Mouse (Mus musculus): ENCODE data around the gene Ranbp3. TPM values are rescaled to one million over a fixed set of nuclear protein-coding genes. Genes with fewer than 3 reads are reported as not detected.

Ranbp3 gene
- total and polyA plus RNA-seq, 3 experiments = 77.9 to 86.0 (median 79.5) TPM

DNA sequence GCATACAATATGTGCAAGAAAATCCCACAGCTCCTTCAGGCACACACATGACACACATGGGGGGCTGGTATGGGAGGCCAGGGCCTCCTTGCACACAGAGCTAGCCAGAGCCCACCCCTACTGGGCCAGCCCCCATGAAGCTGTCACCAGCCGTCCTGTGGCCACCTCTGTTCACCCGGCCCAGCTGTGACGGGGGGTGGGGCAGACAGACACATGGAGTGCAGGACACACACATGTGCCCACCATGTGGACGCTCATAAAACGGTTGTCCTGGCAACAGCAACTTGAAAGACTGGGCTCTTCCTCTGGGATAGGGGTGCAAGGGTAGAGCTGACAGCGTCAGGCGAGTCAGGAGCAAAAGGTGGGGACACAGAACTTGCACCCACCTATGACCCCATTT, 86.2 kb downstream of the Ranbp3 start:
- Histone ChIP-seq H3K4me2 (ENCODE audit: insufficient read depth, low read depth, poor library complexity, severe bottlenecking) (no peak overlapping the region), H3K4me1 (ENCODE audit: control insufficient read depth in 1 of 2, insufficient read depth in 2 of 2) (peaks cover 3 to 36% of the 10 kb centered on the region in 2 experiments; a peak in 3 of 4 replicates), H3K27ac (ENCODE audit: insufficient read depth, low read depth) (no peak overlapping the region), H3K4me3 (replicated peaks in 1 of 3; ENCODE audit: low read depth in 2 of 3, low read length in 2 of 3, poor library complexity in 1 of 3) (no peak overlapping the region), H3K36me3 (replicated peaks in 1 of 2; ENCODE audit: control insufficient read depth in 1 of 2, insufficient read depth in 1 of 2, low read length in 1 of 2) (no peaks in the 10 kb centered on the region), H3K79me2 (replicated peaks; ENCODE audit: control insufficient read depth, extremely low read depth, insufficient read depth, poor library complexity, severe bottlenecking) (no peaks in the 10 kb centered on the region), H3K9ac (ENCODE audit: insufficient read depth, low read depth) (no peak overlapping the region), H3K9me3 (replicated peaks; ENCODE audit: low read length) (peaks cover 7% of the 10 kb centered on the region), H3K27me3 (replicated peaks) (peaks cover 64% of the 10 kb centered on the region)
- dilution Hi-C loops (cut with MboI; ENCODE audit: extremely low pct_ligation_motif_present, extremely low pct_unique_long_range_greater_than_20kb, low sequenced_read_pairs) (no loop called here), in situ Hi-C loops (cut with MboI; ENCODE audit: low pct_ligation_motif_present, low pct_unique_long_range_greater_than_20kb, low sequenced_read_pairs) (no loop called here)
- DNase-seq (ENCODE audit: extremely low read depth) = no peak
- TF ChIP-seq IRF4 (IDR thresholded peaks at IDR 0.05; ENCODE audit: low read depth, low read length) (no peak), ZNF384 (IDR thresholded peaks at IDR 0.05; ENCODE audit: low read depth, low read length) (no peak), USF2 (conservative IDR thresholded peaks at IDR 0.05; ENCODE audit: low read depth, low read length) (no peak), ZC3H11A (IDR thresholded peaks at IDR 0.05; ENCODE audit: low read depth, low read length) (no peak), ZKSCAN1 (IDR thresholded peaks at IDR 0.05; ENCODE audit: borderline replicate concordance, low read depth, low read length) (no peak), ZMIZ1 (IDR thresholded peaks at IDR 0.05; ENCODE audit: low read depth, low read length) (no peak), NELFE (IDR thresholded peaks at IDR 0.05; ENCODE audit: low read depth, low read length) (no peak), POLR2AphosphoS2 (IDR thresholded peaks at IDR 0.05; ENCODE audit: low read depth, low read length) (no peak), ETS1 (conservative IDR thresholded peaks at IDR 0.05; ENCODE audit: low read depth, low read length) (no peak), JUND (conservative IDR thresholded peaks at IDR 0.05; ENCODE audit: low read depth, low read length) (no peak)

DNA sequence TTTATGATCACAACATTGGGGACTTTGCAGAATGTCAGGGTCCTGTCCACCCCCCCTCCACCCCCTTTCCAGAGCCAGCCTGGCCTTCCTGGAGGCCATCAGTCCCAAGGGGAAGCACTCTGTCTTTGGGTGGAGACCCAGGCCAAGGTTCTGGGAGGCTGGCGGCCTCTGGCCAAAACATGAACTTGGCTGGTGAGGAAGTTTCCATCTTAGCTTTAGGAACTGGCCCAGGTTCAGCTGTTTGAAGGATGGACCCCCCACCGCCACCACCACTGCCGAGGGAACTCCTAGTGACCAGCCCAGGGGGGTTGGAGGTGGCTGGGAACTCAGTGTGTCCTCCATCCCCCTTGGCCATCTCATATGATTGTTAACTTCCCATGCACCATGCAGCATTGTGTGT, 88.0 kb downstream of the Ranbp3 start:
- Histone ChIP-seq H3K9me3 (replicated peaks; ENCODE audit: low read length) (peaks cover 7% of the 10 kb centered on the region), H3K79me2 (replicated peaks; ENCODE audit: control insufficient read depth, extremely low read depth, insufficient read depth, poor library complexity, severe bottlenecking) (peaks cover 8% of the 10 kb centered on the region; the same call in 1 of the 2 replicates), H3K36me3 (replicated peaks in 1 of 2; ENCODE audit: control insufficient read depth in 1 of 2, insufficient read depth in 1 of 2, low read length in 1 of 2) (no peaks in the 10 kb centered on the region), H3K4me1 (ENCODE audit: control insufficient read depth in 1 of 2, insufficient read depth in 2 of 2) (peaks cover 3 to 41% of the 10 kb centered on the region in 2 experiments; a peak in 3 of 4 replicates), H3K4me3 (replicated peaks in 1 of 3; ENCODE audit: low read depth in 2 of 3, low read length in 2 of 3, poor library complexity in 1 of 3) (no peak overlapping the region), H3K9ac (ENCODE audit: insufficient read depth, low read depth) (no peak overlapping the region), H3K27ac (ENCODE audit: insufficient read depth, low read depth) (no peak overlapping the region), H3K4me2 (ENCODE audit: insufficient read depth, low read depth, poor library complexity, severe bottlenecking) (no peak overlapping the region), H3K27me3 (replicated peaks) (peaks cover 46% of the 10 kb centered on the region)
- dilution Hi-C loops (cut with MboI; ENCODE audit: extremely low pct_ligation_motif_present, extremely low pct_unique_long_range_greater_than_20kb, low sequenced_read_pairs) (no loop called here), in situ Hi-C loops (cut with MboI; ENCODE audit: low pct_ligation_motif_present, low pct_unique_long_range_greater_than_20kb, low sequenced_read_pairs) (no loop called here)
- no peak for DNase-seq (ENCODE audit: extremely low read depth)
- no peak for TF ChIP-seq SMC3 (IDR thresholded peaks at IDR 0.05; ENCODE audit: low read depth, low read length)
- no peak for TF ChIP-seq CTCF (conservative IDR thresholded peaks at IDR 0.05 in 1 of 2, IDR thresholded peaks at IDR 0.05 in 1 of 2; ENCODE audit: low read depth in 2 of 2, low read length in 2 of 2)
- TF ChIP-seq BHLHE40 (IDR thresholded peaks at IDR 0.05; ENCODE audit: low read depth, low read length) = no peak
- TF ChIP-seq USF1 (IDR thresholded peaks at IDR 0.05; ENCODE audit: low read depth, low read length) = no peak
- no peak for TF ChIP-seq RCOR1 (conservative IDR thresholded peaks at IDR 0.05; ENCODE audit: low read depth, low read length)
- no peak for TF ChIP-seq MAZ (IDR thresholded peaks at IDR 0.05; ENCODE audit: low read depth, low read length)
- TF ChIP-seq TBP (conservative IDR thresholded peaks at IDR 0.05; ENCODE audit: low read depth, low read length) = no peak
- no peak for TF ChIP-seq USF2 (conservative IDR thresholded peaks at IDR 0.05; ENCODE audit: low read depth, low read length)
- no peak for TF ChIP-seq MYC (IDR thresholded peaks at IDR 0.05; ENCODE audit: low read depth, low read length)
- TF ChIP-seq SIN3A (IDR thresholded peaks at IDR 0.05; ENCODE audit: low read length) = no peak
- no peak for TF ChIP-seq CHD2 (IDR thresholded peaks at IDR 0.05; ENCODE audit: low read length)
- no peak for TF ChIP-seq PAX5 (IDR thresholded peaks at IDR 0.05; ENCODE audit: low read length)
- TF ChIP-seq ZMIZ1 (IDR thresholded peaks at IDR 0.05; ENCODE audit: low read depth, low read length) = no peak
- no peak for TF ChIP-seq GABPA (IDR thresholded peaks at IDR 0.05; ENCODE audit: insufficient replicate concordance, low read depth, low read length)
- TF ChIP-seq JUN (IDR thresholded peaks at IDR 0.05; ENCODE audit: insufficient read depth, low read depth, low read length) = no peak
- TF ChIP-seq MAFK (IDR thresholded peaks at IDR 0.05; ENCODE audit: insufficient replicate concordance, low read length) = no peak
- no peak for TF ChIP-seq MXI1 (IDR thresholded peaks at IDR 0.05; ENCODE audit: low read depth, low read length)
- no peak for TF ChIP-seq HCFC1 (IDR thresholded peaks at IDR 0.05; ENCODE audit: low read depth, low read length)
- TF ChIP-seq NELFE (IDR thresholded peaks at IDR 0.05; ENCODE audit: low read depth, low read length) = no peak

Measured in CH12.LX (cell line).